Mouse (Mus musculus): ENCODE data around the gene Tmem106b. TPM values are rescaled to one million over a fixed set of nuclear protein-coding genes. Genes with fewer than 3 reads are reported as not detected.

The Tmem106b gene
- polyA plus RNA-seq, 1 experiment from 2014 or later, result 31.1 TPM

- peaks cover 6% of the 10 kb centered on the region for H3K4me1 ChIP-seq
- H3K4me2 ChIP-seq (replicated peaks), result no peak overlapping the region
- H3K9ac ChIP-seq (replicated peaks), result no peak overlapping the region
- H3K27ac ChIP-seq (replicated peaks), result no peak overlapping the region
- ATAC-seq (ENCODE audit: low FRiP score, low read depth), result no peak
- peaks cover 42% of the 10 kb centered on the region for H3K36me3 ChIP-seq
- H3K9me3 ChIP-seq, result no peaks in the 10 kb centered on the region
- H3K27me3 ChIP-seq, result no peaks in the 10 kb centered on the region
- 89% methylated on average over 2 of the region's 2 CpGs for WGBS
- no peak overlapping the region for H3K4me3 ChIP-seq
Measured at GRCm38 (mm10) chr6:13073876-13074275, 4.3 kb downstream of the Tmem106b start.

- Histone ChIP-seq H3K9ac (replicated peaks) (no peak overlapping the region), H3K9me3 (no peaks in the 10 kb centered on the region), H3K4me1 (no peaks in the 10 kb centered on the region), H3K4me3 (no peak overlapping the region), H3K27me3 (no peaks in the 10 kb centered on the region), H3K4me2 (replicated peaks) (no peak overlapping the region), H3K27ac (replicated peaks) (no peak overlapping the region), H3K36me3 (peaks cover 51% of the 10 kb centered on the region)
- WGBS, result 93% methylated on average over 9 of the region's 9 CpGs
- ATAC-seq (ENCODE audit: low FRiP score, low read depth), result no peak
Measured at GRCm38 (mm10) chr6:13082881-13083280, 13.3 kb downstream of the Tmem106b start.

- Histone ChIP-seq H3K27ac (replicated peaks) (no peak overlapping the region), H3K9me3 (no peaks in the 10 kb centered on the region), H3K4me2 (replicated peaks) (no peak overlapping the region), H3K27me3 (no peaks in the 10 kb centered on the region), H3K9ac (replicated peaks) (no peak overlapping the region), H3K36me3 (no peaks in the 10 kb centered on the region), H3K4me1 (no peaks in the 10 kb centered on the region), H3K4me3 (no peak overlapping the region)
- 83% methylated on average over 2 of the region's 2 CpGs for WGBS
- no peak for ATAC-seq (ENCODE audit: low FRiP score, low read depth)
Measured at GRCm38 (mm10) chr6:13096656-13097435, 27.3 kb downstream of the Tmem106b start.

GRCm38 (mm10) chr6:13100137-13100536 is 30.6 kb downstream of the Tmem106b start:
- Histone ChIP-seq H3K36me3 (no peaks in the 10 kb centered on the region), H3K27me3 (no peaks in the 10 kb centered on the region), H3K9ac (replicated peaks) (no peak overlapping the region), H3K9me3 (no peaks in the 10 kb centered on the region), H3K4me3 (no peak overlapping the region), H3K27ac (replicated peaks) (no peak overlapping the region), H3K4me2 (replicated peaks) (no peak overlapping the region), H3K4me1 (no peaks in the 10 kb centered on the region)
- ATAC-seq (ENCODE audit: low FRiP score, low read depth), result no peak
- 90% methylated on average over 2 of the region's 2 CpGs for WGBS

GRCm38 (mm10) chr6:13108662-13109061 is 39.1 kb downstream of the Tmem106b start:
- H3K27me3 ChIP-seq, result no peaks in the 10 kb centered on the region
- ATAC-seq (ENCODE audit: low FRiP score, low read depth), result no peak
- H3K27ac ChIP-seq (replicated peaks), result no peak overlapping the region
- H3K9ac ChIP-seq (replicated peaks), result no peak overlapping the region
- H3K4me2 ChIP-seq (replicated peaks), result no peak overlapping the region
- no peaks in the 10 kb centered on the region for H3K36me3 ChIP-seq
- H3K9me3 ChIP-seq, result no peaks in the 10 kb centered on the region
- no peaks in the 10 kb centered on the region for H3K4me1 ChIP-seq
- WGBS, result 77% methylated on average over 1 of the region's 1 CpGs
- H3K4me3 ChIP-seq, result no peak overlapping the region

- no peak overlapping the region for H3K4me2 ChIP-seq (replicated peaks)
- no peak overlapping the region for H3K9ac ChIP-seq (replicated peaks)
- no peaks in the 10 kb centered on the region for H3K36me3 ChIP-seq
- H3K27ac ChIP-seq (replicated peaks), result no peak overlapping the region
- no peaks in the 10 kb centered on the region for H3K4me1 ChIP-seq
- ATAC-seq (ENCODE audit: low FRiP score, low read depth), result no peak
- H3K27me3 ChIP-seq, result no peaks in the 10 kb centered on the region
- 96% methylated on average over 1 of the region's 1 CpGs for WGBS
- no peak overlapping the region for H3K4me3 ChIP-seq
- H3K9me3 ChIP-seq, result no peaks in the 10 kb centered on the region
Measured at GRCm38 (mm10) chr6:13137255-13137654, 67.7 kb downstream of the Tmem106b start.

Other genes starting within 250 kb of the Tmem106b start
- gene Vwde, start 155.2 kb downstream of the Tmem106b start, polyA plus RNA-seq (2016; fragmentation: Nextera tagmentation; extraction: Ambion mirVana), result 0.26 TPM in 1 of 2 replicates, not detected in the other

All from midbrain, embryonic 12.5 days (tissue).